Mouse (Mus musculus) frontal cortex, postnatal 36 days (tissue): ENCODE results near the gene Trabd2b.
A peak's percentile ranks its signal among the peaks of the same experiment; 100 is the strongest.

ENCODE experiments used
- DNase-seq, 2 experiments: peaks; one replicate each; pipeline ENCODE4 v3.0.0; 2022; ENCODE audit warnings: low spot score in 2 of 2

Gene Trabd2b

DNA sequence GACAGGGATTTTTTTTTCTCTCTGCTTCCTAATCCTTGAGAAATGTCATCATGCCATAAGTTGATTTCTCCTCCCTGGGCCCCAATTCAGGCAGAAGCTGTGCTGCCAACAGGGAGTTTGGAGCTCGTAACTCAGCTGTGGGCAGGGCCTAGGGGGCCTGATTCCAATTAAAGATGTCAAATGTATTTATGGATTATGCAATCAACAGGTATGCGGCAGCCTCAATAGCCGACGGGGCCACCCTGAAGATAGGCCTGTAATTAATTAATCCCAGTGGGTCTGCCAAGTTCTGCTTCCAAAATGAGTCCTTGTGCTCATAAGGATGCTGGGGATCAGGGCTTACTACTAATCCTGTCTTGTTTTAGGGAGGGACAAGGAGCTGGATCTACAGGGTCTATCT, 135.6 kb downstream of the Trabd2b start:
- DNase-seq, result no peak

DNA sequence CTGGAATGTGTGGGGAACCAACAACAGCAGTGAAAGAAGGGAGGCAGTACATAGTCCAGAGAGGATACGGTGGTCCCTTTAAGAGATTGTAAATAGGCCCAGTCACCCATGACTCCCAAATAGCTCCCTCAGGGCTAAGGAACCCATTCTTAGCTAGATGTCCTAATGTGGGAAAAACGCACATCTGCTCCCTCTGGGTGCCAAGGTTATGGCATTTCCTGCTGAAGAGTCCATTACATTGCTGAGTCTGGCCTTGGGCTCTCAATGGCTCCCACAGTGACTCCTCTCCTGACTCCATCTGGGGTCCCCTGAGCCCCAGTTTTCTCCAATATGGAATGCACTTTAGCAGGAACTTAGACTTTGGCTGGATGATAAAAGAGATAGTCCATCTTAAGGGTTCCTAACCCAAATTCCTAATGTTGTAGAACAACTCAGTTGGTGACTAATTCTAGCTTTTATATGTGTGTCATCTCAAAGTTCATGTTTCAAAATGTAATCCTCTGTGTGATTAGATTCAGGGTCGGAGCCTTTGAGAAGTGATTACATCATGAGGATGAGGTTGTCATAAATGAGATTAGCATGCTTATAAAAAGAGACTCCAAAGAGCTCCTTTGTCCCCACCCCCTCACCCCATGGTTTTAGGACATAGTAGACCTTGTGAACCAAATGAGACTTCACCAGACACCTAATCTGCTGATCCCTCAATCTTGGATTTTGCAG, 139.1 kb downstream of the Trabd2b start:
- DNase-seq, result no peak

DNA sequence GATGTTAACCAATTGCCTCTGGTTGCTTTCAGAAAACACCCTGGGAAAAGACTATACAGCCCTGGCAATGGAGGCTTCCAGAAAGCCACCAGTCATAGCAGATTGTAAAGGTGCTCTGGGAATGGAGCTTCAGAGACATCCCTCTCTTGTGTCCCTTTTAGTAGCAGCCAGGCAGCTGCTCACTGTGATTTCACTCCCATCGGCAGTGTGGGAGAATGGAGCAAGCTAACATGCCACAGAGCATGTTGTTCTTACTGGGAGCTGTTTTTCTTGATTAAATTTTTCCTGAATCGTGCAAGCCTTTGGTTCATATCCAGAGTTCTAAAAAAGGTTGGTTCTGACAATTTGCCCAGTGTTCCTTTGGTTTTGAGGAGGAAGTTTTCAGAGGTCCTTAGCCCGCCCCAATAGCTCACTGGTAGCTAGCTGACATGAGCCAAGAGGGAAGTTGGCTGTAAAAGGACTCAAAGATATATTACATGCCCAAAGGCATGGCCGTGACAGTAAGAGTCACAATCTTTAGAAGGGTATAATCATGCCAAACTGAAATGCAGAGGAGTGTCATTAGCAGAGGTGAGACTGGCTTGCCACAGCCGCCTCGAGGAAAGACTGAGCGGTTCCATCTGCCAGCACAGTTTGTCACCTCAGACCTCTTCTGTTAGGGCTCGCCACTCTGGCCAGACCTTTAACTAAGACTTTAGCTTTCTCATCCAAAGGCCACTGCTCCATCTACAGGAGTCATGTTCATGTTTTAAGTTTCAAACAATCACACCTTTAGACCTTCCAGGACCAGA, 141.3 kb downstream of the Trabd2b start:
- DNase-seq, result peak in 1 of 2 experiments; percentile 10

DNA sequence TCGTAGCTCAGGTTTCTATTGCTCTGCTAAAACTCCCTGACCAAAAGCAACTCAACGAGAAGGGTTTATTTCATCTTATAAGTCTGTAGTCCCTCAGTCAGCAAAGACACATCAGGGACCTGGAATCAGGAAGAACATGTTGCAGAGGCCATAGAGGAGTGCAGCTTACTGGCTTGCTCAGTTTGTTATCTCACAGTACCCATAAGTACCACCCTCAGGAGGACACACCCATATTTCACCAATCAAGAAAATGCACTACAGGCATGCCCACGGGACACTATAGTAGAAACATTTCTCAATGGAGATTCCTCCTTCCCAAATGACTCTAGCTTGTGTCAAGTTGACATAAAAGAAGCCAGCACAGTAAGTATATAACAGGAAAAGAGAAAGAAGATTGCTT, 143.0 kb downstream of the Trabd2b start:
- no peak for DNase-seq

DNA sequence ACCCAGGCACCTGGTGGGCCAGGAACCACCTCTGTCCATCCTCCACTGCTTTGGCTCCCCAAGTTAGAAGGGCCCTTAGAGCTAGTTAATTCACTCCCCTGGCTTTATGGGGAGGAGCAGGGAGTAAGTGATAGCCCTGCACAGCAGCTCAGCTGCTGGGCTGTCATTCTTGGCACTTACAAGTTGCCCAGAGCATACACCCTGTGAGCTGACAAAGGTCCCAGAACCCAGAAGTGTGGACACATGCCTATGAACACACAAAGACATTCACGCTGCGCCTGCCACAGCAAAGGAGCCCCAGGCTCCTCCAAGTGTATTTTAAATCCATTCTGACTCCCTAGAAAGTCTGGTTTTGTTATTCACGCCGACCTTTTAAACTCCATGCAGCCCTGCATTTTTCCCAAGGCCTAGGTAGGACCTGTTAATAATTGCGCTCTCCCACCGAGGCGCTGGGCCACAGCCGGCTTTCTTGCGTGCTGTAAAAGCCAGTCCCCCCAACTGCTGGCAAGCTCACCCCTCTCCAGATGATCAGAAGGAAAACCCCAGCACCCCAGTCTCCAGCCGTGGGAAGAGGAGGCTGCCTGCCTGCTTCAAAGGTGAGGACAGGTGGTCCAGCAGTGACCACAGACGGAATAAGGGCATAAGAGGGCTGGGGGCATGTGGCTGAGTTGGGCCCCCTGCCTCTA, 144.1 kb downstream of the Trabd2b start:
- DNase-seq, result no peak

DNA sequence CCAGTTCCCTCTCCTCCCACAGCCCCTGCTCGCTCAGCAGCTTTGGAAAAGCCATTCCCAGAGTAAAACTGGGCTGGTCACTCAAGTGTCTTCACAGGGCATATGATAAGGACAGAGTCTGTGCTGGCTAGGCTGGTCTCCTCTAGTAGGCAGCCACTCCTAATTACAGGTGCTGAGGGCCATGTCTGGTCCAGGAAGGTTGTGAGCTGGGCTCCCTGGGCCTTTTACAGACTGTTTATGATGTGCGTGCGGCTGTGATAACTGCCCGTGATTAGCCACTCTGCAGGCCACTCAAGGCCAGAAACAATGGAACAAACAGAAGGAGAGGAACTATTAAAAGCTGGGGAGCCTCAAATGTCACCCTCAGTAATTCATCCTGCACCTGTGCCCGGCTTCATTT, 150.4 kb downstream of the Trabd2b start:
- DNase-seq, result no peak

DNA sequence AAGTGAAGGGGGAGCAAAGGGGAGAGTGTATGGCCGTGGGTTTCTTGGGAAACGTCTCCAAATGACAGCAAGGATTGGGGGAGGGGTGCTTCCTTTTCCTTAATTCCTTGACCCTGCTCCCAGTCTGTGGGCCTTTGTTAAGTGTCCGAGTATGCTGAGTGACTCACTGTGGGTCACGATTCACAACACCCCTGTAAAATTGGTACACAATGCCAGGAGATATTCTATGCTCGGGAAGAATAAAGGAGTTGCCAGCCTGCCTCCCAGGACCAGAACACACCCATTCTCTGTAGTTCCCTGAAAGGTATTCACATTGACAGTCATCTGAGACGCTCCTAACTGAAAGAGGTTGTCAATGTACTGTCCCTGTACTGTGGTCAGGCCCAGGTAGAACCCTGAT, 151.2 kb downstream of the Trabd2b start:
- no peak for DNase-seq

DNA sequence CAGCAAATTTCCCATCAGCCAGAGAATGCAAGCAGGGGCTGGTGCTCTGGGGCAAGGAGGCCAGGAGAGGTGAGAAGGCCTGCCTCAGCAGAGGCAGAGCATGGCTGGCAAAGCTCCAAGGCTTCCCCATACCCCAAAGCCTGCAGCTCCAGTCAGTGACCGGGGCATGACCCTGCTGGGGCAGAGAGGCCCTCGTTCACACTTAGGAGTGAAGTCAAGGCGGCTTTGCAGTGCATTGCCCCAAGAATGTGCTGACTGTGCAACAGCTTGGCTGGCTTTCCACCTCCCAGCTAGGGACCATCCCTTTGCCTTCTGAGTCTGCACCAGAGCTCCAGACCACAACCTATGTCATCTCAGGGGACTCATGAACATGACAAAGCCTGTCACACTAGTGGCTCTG, 152.0 kb downstream of the Trabd2b start:
- DNase-seq, result no peak

DNA sequence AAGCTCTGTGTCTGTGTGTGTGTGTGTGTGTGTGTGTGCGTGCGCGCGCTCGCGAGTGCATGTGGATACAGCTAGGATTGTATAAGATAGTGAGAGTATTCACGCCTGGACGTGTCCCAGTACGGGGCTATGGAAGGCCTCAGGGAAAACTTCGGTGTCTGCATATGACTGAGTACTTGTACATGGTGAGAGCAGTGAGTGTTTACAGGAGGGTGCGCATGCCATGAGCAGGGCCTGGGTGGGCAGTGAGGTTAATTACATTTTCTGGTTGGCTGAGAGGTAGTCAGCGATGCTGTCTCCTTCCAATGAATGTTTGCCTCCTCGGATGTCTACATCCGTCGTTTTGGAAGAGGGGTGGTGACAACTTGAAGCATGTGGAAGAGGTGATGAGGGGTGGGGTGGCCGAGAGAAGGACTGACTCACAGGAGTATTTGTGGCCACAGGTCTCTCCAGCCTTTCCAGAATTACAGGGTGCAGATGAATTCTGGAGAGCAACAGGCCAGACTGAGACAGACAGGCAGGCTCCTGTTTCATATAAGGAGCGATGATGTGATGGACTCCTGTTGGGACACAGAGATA, 154.2 kb downstream of the Trabd2b start:
- DNase-seq, result no peak

DNA sequence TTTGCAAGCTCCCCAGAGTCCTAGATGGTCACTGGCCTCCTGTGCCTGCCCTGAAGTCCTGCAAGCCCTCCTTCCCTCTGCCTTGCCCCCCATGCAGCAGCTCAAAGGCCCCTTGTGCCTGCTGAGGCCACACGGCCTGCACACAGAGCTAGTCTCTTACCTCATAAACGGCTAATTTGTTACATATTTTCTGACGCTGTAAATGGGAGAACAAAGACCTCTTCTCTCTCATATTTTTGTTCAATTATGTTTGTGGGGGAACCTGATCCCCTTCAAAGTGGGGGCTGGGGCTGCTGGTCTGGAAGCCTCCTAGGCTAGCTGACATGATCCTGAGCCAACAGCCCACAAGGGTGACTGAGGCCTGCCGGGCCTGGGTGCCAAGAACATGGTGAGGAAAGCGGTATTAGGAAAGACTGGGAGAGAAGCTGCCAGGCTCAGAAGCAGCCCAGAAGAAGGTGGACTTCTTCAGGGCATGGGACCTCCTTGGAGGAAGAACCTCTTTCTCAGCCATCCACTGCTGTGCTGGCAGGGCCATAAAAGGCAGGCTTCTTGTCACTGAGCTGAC, 157.7 kb downstream of the Trabd2b start:
- no peak for DNase-seq

DNA sequence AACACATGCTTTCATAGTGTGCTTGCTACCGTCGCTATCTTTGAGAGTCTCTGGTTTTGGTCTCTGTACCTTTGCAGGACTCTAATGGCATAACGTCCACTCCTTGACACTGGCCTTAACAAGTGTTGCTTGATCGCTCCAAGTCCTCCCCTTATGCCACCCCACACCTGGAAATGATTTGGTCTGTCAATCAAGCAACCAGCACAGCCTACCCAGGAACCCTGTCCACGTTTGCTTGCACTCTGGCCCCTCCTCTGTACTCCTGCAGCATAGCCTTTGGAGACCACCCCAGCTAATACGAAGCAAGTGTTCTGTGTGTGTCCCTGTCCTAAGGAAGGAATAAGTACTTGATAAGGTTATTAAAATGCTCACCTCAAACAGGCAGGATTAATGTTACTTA, 161.1 kb downstream of the Trabd2b start:
- DNase-seq, result no peak

DNA sequence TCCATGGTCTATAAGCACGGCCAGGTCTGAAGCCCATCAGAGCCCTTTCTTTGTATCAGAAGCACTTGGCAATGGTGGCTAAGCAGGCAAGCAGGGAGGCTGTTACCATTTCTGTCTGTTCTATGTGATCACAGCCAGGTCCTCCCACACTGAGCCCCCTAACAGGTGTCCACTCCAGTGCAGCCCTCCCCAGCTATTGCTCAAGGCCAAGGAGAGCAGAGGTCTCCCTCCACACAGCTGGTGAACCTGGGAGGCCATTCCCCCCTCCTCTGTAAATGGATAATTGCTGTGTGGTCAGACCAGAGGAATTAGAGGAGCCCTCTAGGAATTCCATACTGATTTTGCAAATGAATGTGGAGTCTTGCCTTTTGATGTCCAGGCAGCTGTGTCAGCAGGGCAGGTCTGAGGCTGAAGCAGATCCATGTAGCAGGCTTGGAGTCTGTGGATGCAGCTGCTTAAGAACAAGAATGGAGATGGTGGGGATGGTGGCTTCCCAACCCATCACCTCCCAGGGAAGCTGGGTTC, 161.6 kb downstream of the Trabd2b start:
- no peak for DNase-seq

DNA sequence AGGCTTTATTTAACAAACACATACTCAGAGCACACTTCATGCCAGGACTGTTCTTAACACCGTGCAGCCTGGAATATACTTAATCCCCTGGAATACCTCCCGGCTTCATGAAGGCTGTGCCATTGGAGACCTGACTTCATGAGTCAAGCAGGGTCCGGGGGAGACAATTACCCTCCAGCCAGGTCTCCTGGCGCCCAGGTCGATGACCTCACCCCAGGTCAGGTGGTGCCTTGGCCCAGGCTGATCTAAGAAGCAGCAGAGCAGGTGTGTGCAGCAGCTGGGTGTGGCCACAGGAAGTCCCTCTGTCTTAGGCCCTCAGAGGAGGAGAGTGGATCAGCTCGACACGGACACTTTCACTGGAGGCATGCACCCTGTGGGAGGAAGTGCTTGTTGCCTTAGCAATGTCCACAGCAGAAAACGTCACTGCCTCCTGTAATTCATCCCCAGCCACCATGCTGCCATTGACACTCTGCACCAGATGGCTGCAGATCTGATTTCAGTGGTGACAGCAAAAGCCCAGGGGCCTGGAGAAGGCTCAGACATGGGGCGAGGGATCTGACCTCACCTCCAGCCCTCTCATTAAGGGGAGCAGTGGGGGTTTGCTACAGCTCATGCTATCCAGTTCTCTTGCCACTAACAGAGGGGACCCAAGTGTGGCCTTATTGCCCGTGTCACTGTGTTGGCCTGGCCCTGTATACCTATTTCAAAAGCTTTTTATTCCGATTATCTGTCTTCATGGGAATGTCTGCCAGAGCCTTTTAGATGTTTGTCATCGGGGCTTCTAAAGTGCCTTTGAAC, 171.8 kb downstream of the Trabd2b start:
- DNase-seq, result no peak

DNA sequence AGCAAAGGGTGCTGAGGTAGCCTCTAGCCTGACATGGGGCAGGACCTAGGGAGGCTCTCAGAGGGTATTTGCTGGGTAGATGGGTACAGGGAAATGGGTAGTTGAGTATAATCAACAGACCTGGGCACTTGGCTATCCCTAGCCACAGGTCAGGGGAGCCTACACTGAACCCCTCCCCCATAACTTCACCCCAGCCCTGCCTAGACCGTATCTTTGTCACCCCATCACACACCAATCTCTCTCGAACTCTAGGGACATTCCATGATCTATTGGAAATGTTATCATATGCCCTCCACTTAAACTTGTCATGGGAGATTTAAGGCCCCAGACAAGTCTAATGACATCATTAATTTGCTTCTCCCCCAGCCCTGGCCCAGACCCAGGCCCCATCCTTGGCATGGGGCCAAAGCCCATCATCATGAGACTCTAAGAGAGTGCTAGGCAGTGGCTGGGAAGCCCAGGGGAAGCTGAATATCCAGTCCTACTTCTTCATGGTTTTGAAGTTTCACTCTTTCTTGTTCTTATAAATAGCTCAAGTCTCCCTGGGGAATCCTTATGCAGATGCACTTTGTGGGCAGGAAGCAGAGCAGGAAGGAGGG, 177.1 kb downstream of the Trabd2b start:
- DNase-seq, result no peak

DNA sequence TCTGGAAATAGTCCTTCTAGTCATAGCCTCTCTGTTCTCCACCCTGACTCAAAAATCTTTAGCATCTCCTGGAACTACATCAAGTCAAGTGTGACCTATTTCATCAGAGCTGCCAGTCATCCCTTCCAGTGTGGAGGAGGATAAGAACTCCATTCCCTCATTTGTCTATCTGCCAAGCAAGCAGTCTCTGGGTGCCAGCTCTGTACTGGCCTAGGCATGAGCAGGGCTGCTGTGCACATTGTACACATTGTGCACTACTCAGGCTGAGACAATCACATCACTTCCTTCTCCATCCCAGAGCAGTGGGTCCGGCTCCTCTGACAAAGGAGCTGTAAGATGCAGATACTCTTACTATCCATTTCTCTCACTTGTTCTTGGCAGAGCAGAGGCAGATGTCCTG, 178.2 kb downstream of the Trabd2b start:
- peak; percentile 26 for DNase-seq

DNA sequence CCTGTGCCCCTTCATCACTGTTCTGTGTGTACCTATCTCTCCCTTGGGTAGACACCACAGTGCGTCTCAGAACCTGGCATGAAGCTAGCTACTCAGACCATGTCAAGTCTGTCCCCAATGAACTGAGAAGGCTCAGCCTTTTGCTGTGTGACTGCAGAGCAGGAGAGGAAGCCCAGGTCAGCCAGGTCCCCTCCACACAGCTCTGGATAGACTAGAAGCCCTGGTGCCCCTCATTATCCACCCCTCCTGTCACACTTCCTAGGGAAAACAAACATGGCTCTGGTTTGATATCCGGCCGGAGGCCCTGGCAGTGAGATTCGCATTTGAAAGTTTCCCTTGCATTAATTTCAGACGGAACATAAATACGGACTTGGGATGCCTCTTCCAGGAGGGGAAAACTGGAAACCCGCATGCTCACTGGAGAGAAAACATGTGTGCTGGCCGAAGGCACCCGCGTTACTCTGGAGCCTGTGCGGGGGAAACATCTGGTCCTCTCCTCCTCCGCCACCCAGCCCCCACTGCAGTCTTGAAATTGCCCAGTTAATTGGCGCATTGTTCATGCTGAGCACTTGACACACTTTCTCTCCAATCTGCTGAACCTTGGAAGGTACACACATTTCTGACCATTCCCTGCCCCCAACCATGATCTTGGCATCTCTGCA, 187.2 kb downstream of the Trabd2b start:
- no peak for DNase-seq

DNA sequence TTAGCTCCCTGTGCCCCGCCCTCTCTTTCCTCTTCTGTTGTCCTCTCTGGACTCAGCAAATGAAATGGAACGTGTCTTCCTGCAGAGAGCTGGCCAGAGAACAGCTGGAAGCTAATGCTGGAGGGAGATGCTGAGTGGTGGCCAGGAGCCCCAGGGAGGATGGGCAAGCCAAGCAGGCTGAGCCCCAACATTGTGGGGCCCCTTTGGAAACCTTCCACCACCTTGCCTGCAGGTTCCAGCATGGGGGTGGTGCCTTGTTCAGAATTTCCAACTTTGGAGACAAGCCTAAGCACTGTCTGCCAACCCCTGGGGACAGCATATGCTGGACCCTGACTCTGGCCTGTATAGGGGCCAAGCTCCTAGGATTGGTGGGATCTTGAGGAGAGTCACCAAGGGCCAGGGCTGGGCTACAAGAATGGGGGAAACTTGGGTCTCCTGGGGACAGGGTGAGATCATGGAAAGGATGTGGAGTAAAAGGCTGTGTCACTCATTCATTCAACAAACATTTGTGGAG, 188.7 kb downstream of the Trabd2b start:
- no peak for DNase-seq

DNA sequence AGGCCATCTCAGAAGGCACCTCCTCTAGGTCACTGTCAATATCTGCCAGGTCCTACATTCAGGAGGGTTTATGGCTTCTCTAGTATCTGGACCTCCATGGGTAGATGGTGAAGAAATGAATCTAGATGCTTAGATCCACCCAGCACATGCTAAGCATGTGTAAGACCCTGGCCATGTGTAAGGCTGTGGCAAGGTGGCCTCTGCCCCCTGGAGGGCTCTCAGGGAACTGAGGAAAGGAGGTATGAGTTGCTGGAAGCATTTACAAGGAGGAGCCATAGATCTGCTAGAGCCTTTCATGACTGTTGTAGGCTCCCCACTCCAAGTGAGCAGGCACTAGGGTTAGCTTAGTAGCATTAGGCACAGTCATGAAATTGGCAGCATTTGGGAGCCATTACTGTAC, 192.6 kb downstream of the Trabd2b start:
- no peak for DNase-seq

DNA sequence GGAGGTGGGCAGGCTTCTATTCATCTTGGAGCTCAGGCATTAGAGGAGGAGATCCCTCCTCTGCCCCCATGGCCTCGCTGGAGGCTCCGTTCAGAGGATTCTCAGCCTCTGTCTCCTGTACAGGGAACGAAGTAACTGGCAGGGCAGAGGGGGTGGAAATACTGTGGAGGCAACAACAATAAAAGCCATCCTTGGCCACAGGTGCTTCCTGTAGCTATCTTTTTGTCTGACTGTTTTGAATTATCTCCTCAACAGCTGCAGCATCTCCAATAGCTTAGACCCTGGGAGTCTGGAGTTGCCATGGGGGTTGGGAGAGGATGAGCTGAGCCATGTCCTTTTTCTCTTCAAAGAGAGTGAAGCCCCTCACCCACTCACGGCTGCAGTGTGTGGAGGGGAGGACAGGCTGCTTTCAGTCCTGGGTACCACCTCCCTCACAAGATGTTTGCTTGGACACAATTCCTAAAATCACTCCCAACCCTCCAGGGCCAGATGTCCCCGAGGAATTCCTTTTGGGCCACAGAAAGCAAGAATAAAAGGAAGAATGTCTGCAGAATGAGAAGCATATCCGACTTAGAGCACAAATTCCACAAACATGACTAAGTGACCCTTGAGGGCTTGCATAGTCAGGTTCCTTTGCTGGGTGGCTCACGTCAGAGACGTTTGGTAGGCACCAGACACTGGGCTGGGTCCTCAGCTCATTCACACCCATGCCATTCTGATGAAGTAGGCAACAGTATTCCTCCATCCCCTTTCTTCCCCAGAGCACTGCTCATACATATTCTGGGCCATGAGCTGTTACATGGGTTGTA, 194.9 kb downstream of the Trabd2b start:
- no peak for DNase-seq
